Mouse (Mus musculus) liver, embryonic 12.5 days (tissue): ENCODE measurements around the gene Myo1g. TPM values are rescaled to one million over a fixed set of nuclear protein-coding genes. Genes with fewer than 3 reads are reported as not detected.
A peak's percentile ranks its signal among the peaks of the same experiment; 100 is the strongest.

Source experiments
- ATAC-seq: fragments of 200-750 bp; cut with Nextera tagmentation; 2 replicates; pipeline ENCODE4 v1.8.0; 2017; ENCODE audit warnings: moderate number of reproducible peaks, mild to moderate bottlenecking, moderate library complexity
- H3K27ac ChIP-seq: fragments of 300-500 bp; sonication (generic); 2 replicates; pipeline ENCODE4 v1.5.1; 2016; ENCODE audit warnings: mild to moderate bottlenecking
- H3K27me3 ChIP-seq: fragments of 300-500 bp; sonication (generic); replicated peaks from 2 replicates; pipeline ENCODE4 v1.6.1; 2016; ENCODE audit warnings: mild to moderate bottlenecking, moderate library complexity
- H3K36me3 ChIP-seq: fragments of 300-500 bp; sonication (generic); 2 replicates; pipeline ENCODE4 v1.6.1; 2016; ENCODE audit warnings: mild to moderate bottlenecking, moderate library complexity
- H3K4me1 ChIP-seq: fragments of 300-500 bp; sonication (generic); 2 replicates; pipeline ENCODE4 v1.6.1; 2016
- H3K4me2 ChIP-seq: fragments of 300-500 bp; sonication (generic); 2 replicates; pipeline ENCODE4 v1.6.1; 2016; ENCODE audit warnings: mild to moderate bottlenecking, moderate library complexity
- H3K4me3 ChIP-seq: fragments of 300-500 bp; sonication (generic); 2 replicates; pipeline ENCODE4 v1.5.1; 2016; ENCODE audit warnings: mild to moderate bottlenecking, moderate library complexity
- H3K9ac ChIP-seq: fragments of 300-500 bp; sonication (generic); 2 replicates; pipeline ENCODE4 v1.6.1; 2016; ENCODE audit warnings: mild to moderate bottlenecking, moderate library complexity
- H3K9me3 ChIP-seq: fragments of 300-500 bp; sonication (generic); replicated peaks from 2 replicates; pipeline ENCODE4 v1.6.1; 2016; ENCODE audit warnings: mild to moderate bottlenecking, moderate library complexity
- WGBS: fragments of 180-500 bp; shearing (Covaris S2); methylation state at CpG from one replicate; pipeline ENCODE4 v1.1.7; 2016; ENCODE audit not compliant: insufficient replicate concordance; 5-methylcytosine and 5-hydroxymethylcytosine counted together
- microRNA-seq: library from miRNA; unstranded; fragments of <30 nt; microRNA quantifications from one replicate; pipeline ENCODE4, GENCODE M21; 2017
- polyA plus RNA-seq: library from polyadenylated mRNA; unstranded; fragments of >200 nt; fragmentation: Nextera tagmentation; extraction: Ambion mirVana; gene quantifications from 2 replicates; pipeline ENCODE4 v1.2.1, GENCODE M21; 2016

Gene Myo1g
- polyA plus RNA-seq, 1 experiment from 2014 or later, result 5.8 TPM

DNA sequence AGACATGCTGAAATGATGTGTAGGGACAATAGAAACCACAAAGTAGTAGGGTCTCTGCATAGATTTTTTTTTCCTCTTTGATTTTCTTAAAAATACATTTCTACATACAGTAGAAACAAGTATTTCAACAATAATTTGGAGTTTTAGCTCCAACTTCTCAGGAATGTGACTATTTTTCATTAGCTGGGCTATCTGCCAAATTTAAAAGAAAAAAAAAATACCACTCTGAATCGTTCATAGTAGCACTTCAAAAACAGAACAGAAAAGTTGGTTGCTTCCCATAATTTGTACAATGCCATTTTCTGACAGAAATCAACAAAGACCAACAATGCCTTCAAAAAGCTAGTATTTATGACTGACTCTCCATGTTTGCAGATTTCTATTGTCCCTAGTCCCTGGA is 49.3 kb downstream of the Myo1g start:
- Histone ChIP-seq H3K27ac (peak overlapping the region; percentile 36; the same call in 1 of the 2 replicates), H3K4me3 (peak overlapping the region; percentile 99), H3K4me1 (peaks cover 55% of the 10 kb centered on the region), H3K9ac (peak overlapping the region; percentile 98), H3K36me3 (peaks cover 62% of the 10 kb centered on the region), H3K4me2 (peak overlapping the region; percentile 93), H3K9me3 (no peaks in the 10 kb centered on the region), H3K27me3 (no peaks in the 10 kb centered on the region)
- 59% methylated on average over 1 of the region's 1 CpGs for WGBS
- no peak for ATAC-seq

DNA sequence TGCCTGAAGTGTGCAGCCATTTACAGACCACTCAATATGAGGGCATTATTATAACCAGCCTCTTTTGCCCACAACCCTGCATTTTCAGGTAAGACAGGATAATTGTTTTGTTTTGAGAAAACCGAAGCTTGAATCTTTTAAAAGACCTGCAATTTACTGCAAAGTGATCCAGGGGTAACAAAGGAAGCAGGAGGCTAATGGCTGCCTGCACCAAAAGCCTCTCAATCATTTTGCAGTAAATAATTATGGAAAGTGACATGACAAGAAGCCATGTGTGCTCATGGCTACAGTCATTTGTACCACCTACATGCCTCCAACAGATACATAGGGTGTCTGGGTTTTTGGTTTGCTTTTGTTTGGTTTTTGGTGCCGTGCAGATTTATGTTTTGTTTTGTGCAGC is 49.7 kb downstream of the Myo1g start:
- Histone ChIP-seq H3K4me3 (peak overlapping the region; percentile 34), H3K9me3 (no peaks in the 10 kb centered on the region), H3K9ac (peak overlapping the region; percentile 98; the same call in 1 of the 2 replicates), H3K27me3 (no peaks in the 10 kb centered on the region), H3K27ac (0 out of 2 replicates have a peak overlapping the region, but pooled peaks have one; percentile 25), H3K4me2 (peak overlapping the region; percentile 93), H3K36me3 (peaks cover 66% of the 10 kb centered on the region), H3K4me1 (peaks cover 55% of the 10 kb centered on the region)
- ATAC-seq, result no peak
- whole genome bisulfite sequencing, result 76% methylated on average over 2 of the region's 2 CpGs

DNA sequence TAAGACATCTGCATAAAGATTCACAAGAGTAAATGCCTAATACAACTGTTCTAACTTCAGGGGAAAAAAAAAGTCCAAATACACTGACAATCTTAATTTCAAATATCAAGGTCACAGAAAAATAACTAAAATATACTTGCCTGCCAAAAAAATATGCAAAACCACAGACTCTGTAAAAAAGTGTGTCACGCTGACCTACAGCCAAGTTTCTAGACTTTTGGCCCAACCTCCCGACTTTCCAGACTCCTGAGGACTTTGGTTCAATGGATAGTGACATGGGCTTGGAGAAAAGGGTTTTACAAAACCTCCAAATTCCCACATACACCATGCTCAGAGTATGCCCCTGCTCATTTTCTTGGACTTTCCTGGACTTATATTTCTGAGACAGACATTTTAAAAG is 52.2 kb downstream of the Myo1g start:
- H3K4me3 ChIP-seq, result no peak overlapping the region
- ATAC-seq, result no peak
- WGBS, result 70% methylated on average over 2 of the region's 2 CpGs
- no peak overlapping the region for H3K27ac ChIP-seq
- H3K4me1 ChIP-seq, result peaks cover 45% of the 10 kb centered on the region
- H3K9ac ChIP-seq, result no peak overlapping the region
- H3K27me3 ChIP-seq, result no peaks in the 10 kb centered on the region
- no peaks in the 10 kb centered on the region for H3K9me3 ChIP-seq
- H3K36me3 ChIP-seq, result peaks cover 60% of the 10 kb centered on the region
- no peak overlapping the region for H3K4me2 ChIP-seq

DNA sequence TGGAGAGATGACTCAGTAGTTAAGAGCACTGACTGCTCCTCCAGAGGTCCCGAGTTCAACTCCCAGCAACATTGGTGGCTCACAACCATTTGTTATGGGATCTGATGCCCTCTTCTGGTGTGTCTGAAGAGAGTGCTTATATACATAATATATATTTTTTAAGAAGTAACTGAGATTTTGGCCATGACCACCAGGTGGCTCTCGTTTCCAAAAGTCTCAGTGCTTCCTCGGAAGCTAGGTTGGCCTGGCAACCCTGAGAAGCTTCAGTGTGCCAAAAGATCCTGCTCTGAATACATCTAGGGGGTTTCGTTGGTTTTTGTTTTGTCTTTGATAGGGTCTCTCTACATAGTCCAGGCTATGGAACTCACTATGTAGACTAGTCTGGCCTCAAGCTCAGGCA is 55.6 kb downstream of the Myo1g start:
- no peak overlapping the region for H3K9ac ChIP-seq
- peak; percentile 51 for ATAC-seq
- peaks cover 35% of the 10 kb centered on the region for H3K36me3 ChIP-seq
- H3K9me3 ChIP-seq, result no peaks in the 10 kb centered on the region
- H3K4me2 ChIP-seq, result no peak overlapping the region
- H3K27me3 ChIP-seq, result no peaks in the 10 kb centered on the region
- H3K4me3 ChIP-seq, result no peak overlapping the region
- 26% methylated on average over 4 of the region's 4 CpGs for WGBS
- H3K27ac ChIP-seq, result no peak overlapping the region
- H3K4me1 ChIP-seq, result peaks cover 12% of the 10 kb centered on the region

DNA sequence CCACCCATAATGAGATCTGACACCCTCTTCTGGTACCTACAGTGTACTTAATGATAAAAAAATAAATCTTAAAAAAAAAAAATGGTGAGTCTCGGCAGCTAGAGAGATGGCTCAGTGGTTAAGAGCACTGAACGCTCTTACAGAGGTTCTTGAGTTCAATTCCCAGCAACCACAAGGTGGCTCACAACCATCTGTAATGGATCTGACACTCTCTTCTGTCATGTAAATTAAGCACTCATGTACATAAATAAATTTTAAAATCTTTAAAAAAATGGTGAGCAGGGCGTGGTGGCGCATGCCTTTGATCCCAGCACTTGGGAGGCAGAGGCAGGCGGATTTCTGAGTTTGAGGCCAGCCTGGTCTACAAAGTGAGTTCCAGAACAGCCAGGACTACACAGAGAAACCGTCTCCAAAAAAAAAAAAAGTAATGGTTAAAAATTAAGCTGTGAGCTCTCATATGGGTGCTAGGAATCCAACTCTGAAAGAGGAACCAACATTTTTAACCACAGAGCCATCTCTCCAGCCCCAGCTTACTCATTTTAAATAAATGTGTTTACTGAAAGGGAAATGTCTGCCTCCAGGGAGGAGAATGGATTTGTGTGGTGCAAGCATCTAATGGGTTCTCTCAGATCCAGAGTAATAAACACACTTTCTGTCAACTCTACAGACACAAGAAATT is 57.5 kb downstream of the Myo1g start:
- 73% methylated on average over 6 of the region's 6 CpGs for WGBS
- H3K4me2 ChIP-seq, result no peak overlapping the region
- H3K27me3 ChIP-seq, result no peaks in the 10 kb centered on the region
- no peak for ATAC-seq
- H3K36me3 ChIP-seq, result peaks cover 24% of the 10 kb centered on the region
- H3K9me3 ChIP-seq, result no peaks in the 10 kb centered on the region
- no peak overlapping the region for H3K9ac ChIP-seq
- H3K4me3 ChIP-seq, result no peak overlapping the region
- H3K4me1 ChIP-seq, result peaks cover 3% of the 10 kb centered on the region; the same call in 1 of the 2 replicates
- no peak overlapping the region for H3K27ac ChIP-seq

Small RNA genes within 50 kb of the gene (microRNA-seq; reads per million reads assigned to microRNA genes)
- not detected for gene Gm22123

Other genes starting within 250 kb of the Myo1g start
- gene Tmed4, start 246.1 kb downstream of the Myo1g start, polyA plus RNA-seq, result 45.6 and 46.4 TPM in 2 replicates
- gene Ogdh, start 229.3 kb downstream of the Myo1g start, polyA plus RNA-seq, result 119 and 123 TPM in 2 replicates
- 5.6 and 6.7 TPM in 2 replicates for gene Zmiz2, start 131.9 kb downstream of the Myo1g start, polyA plus RNA-seq
- 3,798 and 3,900 TPM in 2 replicates for gene Ppia, start 105.5 kb downstream of the Myo1g start, polyA plus RNA-seq
- gene H2afv, start 76.5 kb downstream of the Myo1g start, polyA plus RNA-seq, result 121 and 125 TPM in 2 replicates
- 11.2 and 11.6 TPM in 2 replicates for gene Purb, start 45.0 kb downstream of the Myo1g start, polyA plus RNA-seq
- gene Ccm2, start 25.9 kb upstream of the Myo1g start, polyA plus RNA-seq, result 57.9 and 60.0 TPM in 2 replicates
- 6.4 and 7.5 TPM in 2 replicates for gene Nacad, start 85.1 kb upstream of the Myo1g start, polyA plus RNA-seq
- gene Tbrg4, start 105.1 kb upstream of the Myo1g start, polyA plus RNA-seq, result 69.3 TPM in 2 replicates
- not detected in 2 replicates for gene Wap, start 117.7 kb upstream of the Myo1g start, polyA plus RNA-seq
- gene Ramp3, start 137.6 kb upstream of the Myo1g start, polyA plus RNA-seq, result 0.23 and 0.49 TPM in 2 replicates